Mouse (Mus musculus) urinary bladder, postnatal 25 days (tissue): ENCODE measurements around the gene Exoc8.

Experiments
- DNase-seq: peaks from one replicate; pipeline ENCODE4 v3.0.0; 2022; ENCODE audit warnings: low spot score

The Exoc8 gene

GRCm38 (mm10) chr8:124845573-124845972, 51.9 kb downstream of the Exoc8 start:
- no peak for DNase-seq

- no peak for DNase-seq
These were observed 52.4 kb downstream of the Exoc8 start for GRCm38 (mm10) chr8:124845131-124845530.
